Mouse (Mus musculus): ENCODE data around the gene Krtap4-16. TPM values are rescaled to one million over a fixed set of nuclear protein-coding genes. Genes with fewer than 3 reads are reported as not detected.

Gene Krtap4-16
- polyA plus RNA-seq (2017; shearing (Covaris generic)) = not detected

DNA sequence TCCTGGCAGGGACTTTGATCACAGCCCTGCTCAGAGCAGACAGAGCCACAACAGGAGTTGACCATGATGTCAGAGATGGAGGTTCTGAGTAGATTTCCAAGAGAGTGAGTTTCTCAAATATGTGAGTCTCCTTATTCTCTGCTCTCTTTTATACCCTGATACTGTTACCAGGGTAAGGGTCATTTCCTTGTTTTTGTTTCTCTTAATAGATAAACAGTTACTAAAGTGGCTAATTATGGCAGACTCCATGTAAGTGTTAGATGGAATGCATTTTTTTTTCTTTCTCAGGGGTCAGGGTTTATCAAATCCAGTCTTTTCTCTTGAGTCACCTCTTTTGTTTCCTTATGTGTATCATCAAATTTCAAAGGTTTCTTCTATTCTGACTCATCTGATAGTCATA, at the start of gene Krtap4-16:
TSS of gene Krtap4-16 (minus strand) at position 101 of the 400 bp plus-strand sequence.

DNA sequence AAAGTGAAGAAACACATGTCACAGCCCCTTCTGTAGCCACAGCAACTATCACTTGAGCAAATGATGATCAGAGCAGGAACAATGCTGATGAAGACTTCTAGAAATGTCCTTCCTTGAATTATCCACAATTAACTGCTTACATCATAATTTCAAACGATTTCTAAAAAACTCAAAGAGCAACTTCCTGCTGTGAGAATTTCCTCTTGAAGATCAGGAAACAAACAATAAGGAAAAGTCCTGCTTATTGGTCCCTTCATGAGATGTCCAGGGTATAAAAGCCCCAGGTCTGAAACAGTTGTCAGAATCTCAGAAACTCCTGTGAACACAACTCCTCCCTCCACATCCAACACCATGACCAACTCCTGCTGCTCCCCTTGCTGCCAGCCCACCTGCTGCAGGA, 27.5 kb upstream of the Krtap4-16 start, which contains the start of gene Gm11567:
TSS of gene Gm11567 (plus strand) at position 301 of the 400 bp plus-strand sequence.

DNA sequence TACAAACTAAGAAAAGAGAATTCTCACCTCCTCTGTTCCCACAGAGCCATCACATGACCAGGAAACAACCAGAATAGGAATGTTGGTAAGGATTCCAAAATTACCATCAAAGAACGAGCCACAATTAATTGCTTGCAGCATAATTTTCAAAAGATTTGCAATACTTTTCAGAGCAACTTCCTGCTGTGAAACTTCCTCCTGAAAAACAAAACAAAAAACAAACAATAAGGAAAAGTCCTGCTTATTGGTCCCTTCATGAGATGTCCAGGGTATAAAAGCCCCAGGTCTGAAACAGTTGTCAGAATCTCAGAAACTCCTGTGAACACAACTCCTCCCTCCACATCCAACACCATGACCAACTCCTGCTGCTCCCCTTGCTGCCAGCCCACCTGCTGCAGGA, 21.7 kb upstream of the Krtap4-16 start, which contains the start of gene Krtap9-1:
TSS of gene Krtap9-1 (plus strand) at position 301 of the 400 bp plus-strand sequence.

DNA sequence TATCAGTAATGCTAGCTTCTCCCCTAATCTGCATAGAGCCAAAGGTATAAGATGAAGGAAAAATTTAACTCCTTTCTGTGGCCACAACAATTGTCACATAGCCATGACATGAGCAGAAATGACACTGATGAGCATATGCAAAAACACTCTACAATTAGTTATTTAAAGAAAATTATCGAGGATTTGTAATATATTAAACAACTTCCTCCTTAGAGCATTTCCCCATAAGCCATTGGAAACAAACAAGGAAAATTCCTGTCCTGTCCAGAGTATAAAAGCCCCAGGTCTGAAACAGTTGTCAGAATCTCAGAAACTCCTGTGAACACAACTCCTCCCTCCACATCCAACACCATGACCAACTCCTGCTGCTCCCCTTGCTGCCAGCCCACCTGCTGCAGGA, 12.8 kb upstream of the Krtap4-16 start, which contains the start of gene Gm11559:
TSS of gene Gm11559 (plus strand) at position 301 of the 400 bp plus-strand sequence.

DNA sequence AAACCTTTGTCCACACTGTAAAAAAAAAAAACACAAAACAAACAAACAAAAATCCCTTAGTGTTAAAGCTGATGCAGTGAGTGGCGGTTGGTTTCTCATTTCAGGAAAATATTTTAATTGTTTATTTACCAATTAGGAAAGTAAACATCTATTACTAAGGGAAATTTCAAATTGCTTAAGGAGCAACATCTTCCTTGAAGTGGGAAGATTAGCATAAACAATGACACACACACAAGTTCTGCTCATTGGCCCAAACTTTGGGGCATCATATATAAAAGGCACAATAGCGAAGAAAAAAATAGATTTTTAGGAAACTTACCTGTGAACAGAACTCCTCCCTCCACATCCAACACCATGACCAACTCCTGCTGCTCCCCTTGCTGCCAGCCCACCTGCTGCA, 6.2 kb upstream of the Krtap4-16 start, which contains the start of gene Gm11568:
TSS of gene Gm11568 (plus strand) at position 301 of the 400 bp plus-strand sequence.

DNA sequence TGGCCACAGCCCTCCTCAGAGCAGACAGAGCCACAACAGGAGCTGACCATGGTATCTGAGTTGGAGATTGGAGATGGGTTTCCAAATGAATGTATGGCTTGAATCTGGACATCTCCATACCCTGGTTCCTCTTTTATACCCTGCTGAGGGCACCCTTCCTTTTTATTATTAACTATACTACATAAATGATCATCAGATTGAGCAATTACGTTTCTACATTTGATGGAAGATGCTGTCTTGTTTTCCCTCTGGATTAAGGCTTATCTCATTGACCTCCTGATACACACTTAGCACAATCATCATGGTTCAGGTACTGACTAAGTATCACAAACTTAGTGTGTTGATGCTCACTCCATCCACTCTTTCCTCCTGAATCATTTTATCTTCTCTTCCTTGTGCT, 13.4 kb downstream of the Krtap4-16 start, which contains the start of gene 2300003K06Rik:
TSS of gene 2300003K06Rik (minus strand) at position 101 of the 400 bp plus-strand sequence.

DNA sequence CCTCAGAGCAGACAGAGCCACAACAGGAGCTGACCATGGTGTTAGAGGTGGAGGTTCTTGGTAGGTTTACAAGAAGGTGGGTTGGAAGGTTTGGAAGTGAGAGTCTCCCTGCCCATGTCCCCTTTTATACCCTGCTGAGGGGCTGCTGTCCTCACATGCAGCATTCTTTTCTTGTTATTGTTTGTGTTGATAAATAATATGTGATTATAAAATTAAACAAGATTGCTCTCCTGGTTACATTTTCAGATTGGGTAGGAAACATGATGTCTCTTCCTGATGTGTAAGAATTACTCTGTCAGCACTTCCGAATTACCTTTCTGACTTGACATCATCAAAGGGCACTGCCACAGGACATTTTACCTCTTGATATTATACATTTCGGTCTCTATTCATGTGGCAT, 35.8 kb downstream of the Krtap4-16 start, which contains the start of gene Gm11564:
TSS of gene Gm11564 (minus strand) at position 101 of the 400 bp plus-strand sequence.

DNA sequence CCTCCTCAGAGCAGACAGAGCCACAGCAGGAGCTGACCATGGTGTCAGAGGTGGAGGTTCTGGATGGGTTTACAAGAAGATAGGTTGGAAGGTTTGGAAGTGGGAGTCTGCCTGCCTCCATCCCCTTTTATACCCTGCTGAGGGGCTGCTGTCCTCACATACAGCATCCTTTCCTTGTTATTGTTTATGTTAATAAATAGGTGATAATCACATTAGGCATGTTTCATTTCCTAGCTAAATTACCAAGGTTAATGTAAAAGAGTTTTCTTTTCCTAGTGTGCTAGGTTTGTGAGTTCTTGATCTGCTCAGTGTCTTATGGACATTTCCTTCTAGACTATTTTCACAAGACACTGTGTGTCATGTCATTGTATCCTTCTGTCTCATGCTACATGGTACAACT, 41.6 kb downstream of the Krtap4-16 start, which contains the start of gene Krtap4-13:
TSS of gene Krtap4-13 (minus strand) at position 101 of the 400 bp plus-strand sequence.

DNA sequence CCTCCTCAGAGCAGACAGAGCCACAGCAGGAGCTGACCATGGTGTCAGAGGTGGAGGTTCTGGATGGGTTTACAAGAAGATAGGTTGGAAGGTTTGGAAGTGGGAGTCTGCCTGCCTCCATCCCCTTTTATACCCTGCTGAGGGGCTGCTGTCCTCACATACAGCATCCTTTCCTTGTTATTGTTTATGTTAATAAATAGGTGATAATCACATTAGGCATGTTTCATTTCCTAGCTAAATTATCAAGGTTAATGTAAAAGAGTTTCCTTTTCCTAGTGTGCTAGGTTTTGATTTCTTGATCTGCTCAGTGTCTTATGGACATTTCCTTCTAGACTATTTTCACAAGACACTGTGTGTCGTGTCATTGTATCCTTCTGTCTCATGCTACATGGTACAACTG, 47.1 kb downstream of the Krtap4-16 start, which contains the start of gene Gm11554:
TSS of gene Gm11554 (minus strand) at position 101 of the 400 bp plus-strand sequence.

Other genes with a start within 250 kb of the Krtap4-16 start
- not detected for gene Gm11938, start 248.3 kb downstream of the Krtap4-16 start, polyA plus RNA-seq (2017; shearing (Covaris generic))
- not detected for gene Gm11937, start 241.4 kb downstream of the Krtap4-16 start, polyA plus RNA-seq (2017; shearing (Covaris generic))
- gene Krtap2-4, start 236.8 kb downstream of the Krtap4-16 start, polyA plus RNA-seq (2017; shearing (Covaris generic)) = not detected
- gene Gm11562, start 231.2 kb downstream of the Krtap4-16 start, polyA plus RNA-seq (2017; shearing (Covaris generic)) = not detected
- gene Krtap4-1, start 223.4 kb downstream of the Krtap4-16 start, polyA plus RNA-seq (2017; shearing (Covaris generic)) = not detected
- gene Krtap4-2, start 216.5 kb downstream of the Krtap4-16 start, polyA plus RNA-seq (2017; shearing (Covaris generic)) = not detected
- not detected for gene Krtap4-7, start 207.5 kb downstream of the Krtap4-16 start, polyA plus RNA-seq (2017; shearing (Covaris generic))
- not detected for gene Gm11555, start 201.4 kb downstream of the Krtap4-16 start, polyA plus RNA-seq (2017; shearing (Covaris generic))
- gene Gm11563, start 192.6 kb downstream of the Krtap4-16 start, polyA plus RNA-seq (2017; shearing (Covaris generic)) = not detected
- not detected for gene Krtap4-6, start 185.6 kb downstream of the Krtap4-16 start, polyA plus RNA-seq (2017; shearing (Covaris generic))
- gene Gm14190, start 160.9 kb downstream of the Krtap4-16 start, polyA plus RNA-seq (2017; shearing (Covaris generic)) = not detected
- not detected for gene Gm14180, start 117.3 kb downstream of the Krtap4-16 start, polyA plus RNA-seq (2017; shearing (Covaris generic))
- gene Gm11595, start 78.7 kb downstream of the Krtap4-16 start, polyA plus RNA-seq (2017; shearing (Covaris generic)) = not detected
- gene Krtap4-8, start 70.9 kb downstream of the Krtap4-16 start, polyA plus RNA-seq (2017; shearing (Covaris generic)) = not detected
- gene Krtap4-9, start 66.4 kb downstream of the Krtap4-16 start, polyA plus RNA-seq (2017; shearing (Covaris generic)) = not detected
- not detected for gene Gm11596, start 58.1 kb downstream of the Krtap4-16 start, polyA plus RNA-seq (2017; shearing (Covaris generic))
- gene Gm11569, start 52.7 kb downstream of the Krtap4-16 start, polyA plus RNA-seq (2017; shearing (Covaris generic)) = not detected
- not detected for gene Gm11554, start 47.2 kb downstream of the Krtap4-16 start, polyA plus RNA-seq (2017; shearing (Covaris generic))
- gene Krtap4-13, start 41.7 kb downstream of the Krtap4-16 start, polyA plus RNA-seq (2017; shearing (Covaris generic)) = not detected
- not detected for gene Gm11564, start 35.9 kb downstream of the Krtap4-16 start, polyA plus RNA-seq (2017; shearing (Covaris generic))
- not detected for gene 2300003K06Rik, start 13.5 kb downstream of the Krtap4-16 start, polyA plus RNA-seq (2017; shearing (Covaris generic))
- not detected for gene Gm11568, start 6.3 kb upstream of the Krtap4-16 start, polyA plus RNA-seq (2017; shearing (Covaris generic))
- not detected for gene Gm11559, start 12.9 kb upstream of the Krtap4-16 start, polyA plus RNA-seq (2017; shearing (Covaris generic))
- gene Krtap9-1, start 21.8 kb upstream of the Krtap4-16 start, polyA plus RNA-seq (2017; shearing (Covaris generic)) = not detected
- gene Gm11567, start 27.6 kb upstream of the Krtap4-16 start, polyA plus RNA-seq (2017; shearing (Covaris generic)) = not detected
- gene Krtap31-1, start 56.3 kb upstream of the Krtap4-16 start, polyA plus RNA-seq (2017; shearing (Covaris generic)) = not detected
- not detected for gene Gm11565, start 63.1 kb upstream of the Krtap4-16 start, polyA plus RNA-seq (2017; shearing (Covaris generic))
- gene Krtap31-2, start 84.7 kb upstream of the Krtap4-16 start, polyA plus RNA-seq (2017; shearing (Covaris generic)) = not detected
- gene Krtap9-5, start 96.9 kb upstream of the Krtap4-16 start, polyA plus RNA-seq (2017; shearing (Covaris generic)) = not detected
- gene Krtap29-1, start 127.4 kb upstream of the Krtap4-16 start, polyA plus RNA-seq (2017; shearing (Covaris generic)) = not detected
- not detected for gene Krtap16-1, start 135.0 kb upstream of the Krtap4-16 start, polyA plus RNA-seq (2017; shearing (Covaris generic))
- not detected for gene Krtap17-1, start 142.4 kb upstream of the Krtap4-16 start, polyA plus RNA-seq (2017; shearing (Covaris generic))
- gene Krt33a, start 164.6 kb upstream of the Krtap4-16 start, polyA plus RNA-seq (2017; shearing (Covaris generic)) = not detected
- gene Krt33b, start 178.3 kb upstream of the Krtap4-16 start, polyA plus RNA-seq (2017; shearing (Covaris generic)) = not detected
- not detected for gene Krt34, start 189.9 kb upstream of the Krtap4-16 start, polyA plus RNA-seq (2017; shearing (Covaris generic))
- not detected for gene Krt31, start 198.9 kb upstream of the Krtap4-16 start, polyA plus RNA-seq (2017; shearing (Covaris generic))
- not detected for gene Krt32, start 236.6 kb upstream of the Krtap4-16 start, polyA plus RNA-seq (2017; shearing (Covaris generic))
- gene Krt35, start 244.6 kb upstream of the Krtap4-16 start, polyA plus RNA-seq (2017; shearing (Covaris generic)) = not detected